Mouse (Mus musculus) mesoderm, embryonic 11.5 days (tissue): ENCODE data around the gene Echs1.
"Not testable (repeated sequence)": the region's sequence is repeated elsewhere in the genome, so short reads cannot be mapped to it uniquely, and the experiment has no call there.

Source experiments
- DNase-seq: peaks from one replicate; pipeline ENCODE4 v3.0.0-alpha.2; 2012; ENCODE audit warnings: low read depth, low spot score

Echs1 gene

GRCm38 (mm10) chr7:140116329-140117054 lies at the start of gene Echs1:
Echs1 (minus strand) TSS chr7:140116476.
- DNase-seq = peak; percentile 85

GRCm38 (mm10) chr7:140164664-140165063 lies 48.4 kb upstream of the Echs1 start, which contains the start of gene Olfr522:
Olfr522 (minus strand) TSS chr7:140164764.
- DNase-seq = no peak

GRCm38 (mm10) chr7:140160363-140160762 lies 44.1 kb upstream of the Echs1 start:
- no peak for DNase-seq

GRCm38 (mm10) chr7:140154218-140154927 lies 38.1 kb upstream of the Echs1 start, which contains the start of gene Sprn:
Sprn (minus strand) TSS chr7:140154877.
- DNase-seq = peak; percentile 24

GRCm38 (mm10) chr7:140153829-140154217 lies 37.5 kb upstream of the Echs1 start:
- no peak for DNase-seq

- DNase-seq = peak; percentile 33
Observed at GRCm38 (mm10) chr7:140153383-140153782, 37.1 kb upstream of the Echs1 start.

- DNase-seq = no peak
Observed at GRCm38 (mm10) chr7:140144550-140144949, 28.3 kb upstream of the Echs1 start.

- DNase-seq = peak; percentile 67
Observed at GRCm38 (mm10) chr7:140141350-140141749, 25.1 kb upstream of the Echs1 start.

- no peak for DNase-seq
Observed at GRCm38 (mm10) chr7:140138021-140138310, 21.7 kb upstream of the Echs1 start.

- peak; percentile 95 for DNase-seq
Observed at GRCm38 (mm10) chr7:140137135-140138020, 21.1 kb upstream of the Echs1 start, which contains the start of gene Mtg1. Mtg1 (plus strand) TSS chr7:140137564.

- no peak for DNase-seq
Observed at GRCm38 (mm10) chr7:140135106-140135770, 19.0 kb upstream of the Echs1 start.

- DNase-seq = not testable (repeated sequence)
Observed at GRCm38 (mm10) chr7:140134033-140134432, 17.8 kb upstream of the Echs1 start.

GRCm38 (mm10) chr7:140132184-140132583 lies 15.9 kb upstream of the Echs1 start:
- not testable (repeated sequence) for DNase-seq

- no peak for DNase-seq
Observed at GRCm38 (mm10) chr7:140127911-140128310, 11.6 kb upstream of the Echs1 start.

GRCm38 (mm10) chr7:140126934-140127333 lies 10.7 kb upstream of the Echs1 start:
- DNase-seq = no peak

- no peak for DNase-seq
Observed at GRCm38 (mm10) chr7:140126022-140126350, 9.7 kb upstream of the Echs1 start.

GRCm38 (mm10) chr7:140125278-140126021 lies 9.2 kb upstream of the Echs1 start:
- peak; percentile 88 for DNase-seq

- DNase-seq = no peak
Observed at GRCm38 (mm10) chr7:140124382-140124781, 8.1 kb upstream of the Echs1 start.

- DNase-seq = no peak
Observed at GRCm38 (mm10) chr7:140122765-140123164, 6.5 kb upstream of the Echs1 start.

GRCm38 (mm10) chr7:140121338-140121910 lies 5.1 kb upstream of the Echs1 start:
- DNase-seq = no peak
